Mouse (Mus musculus) ovary, adult 18-20 months (tissue): ENCODE results near the gene Parp11.
A peak's percentile ranks its signal among the peaks of the same experiment; 100 is the strongest.
"Not testable (repeated sequence)": the region's sequence is repeated elsewhere in the genome, so short reads cannot be mapped to it uniquely, and the experiment has no call there.

Experiments
- DNase-seq: peaks from one replicate; pipeline ENCODE4 v3.0.0; 2022; ENCODE audit warnings: low spot score, mixed read lengths

The Parp11 gene

GRCm38 (mm10) chr6:127496841-127497656 lies 50.4 kb downstream of the Parp11 start:
- DNase-seq, result no peak

GRCm38 (mm10) chr6:127500119-127500518 lies 53.5 kb downstream of the Parp11 start:
- DNase-seq, result peak; percentile 73

- peak; percentile 65 for DNase-seq
These were observed 54.2 kb downstream of the Parp11 start for GRCm38 (mm10) chr6:127500806-127501205.

GRCm38 (mm10) chr6:127502530-127502929 lies 55.9 kb downstream of the Parp11 start:
- no peak for DNase-seq

DNA sequence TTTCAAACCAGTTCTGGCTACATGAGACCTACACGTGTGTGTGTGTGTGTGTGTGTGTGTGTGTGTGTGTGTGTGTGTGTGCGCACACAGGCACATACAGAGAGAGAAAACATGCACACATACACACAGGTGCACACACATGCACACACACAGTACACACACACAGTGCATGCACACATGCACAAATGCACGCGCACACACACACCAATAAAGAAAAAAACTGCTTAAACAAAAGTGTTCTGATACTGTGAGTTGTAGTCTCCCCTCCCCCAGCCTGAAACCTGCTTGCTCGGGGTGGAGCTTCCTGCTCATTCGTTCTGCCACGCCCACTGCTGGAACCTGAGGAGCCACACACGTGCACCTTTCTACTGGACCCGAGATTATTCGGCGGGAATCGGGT lies 67.1 kb downstream of the Parp11 start:
- DNase-seq, result not testable (repeated sequence)

- DNase-seq, result no peak
These were observed 74.5 kb downstream of the Parp11 start for GRCm38 (mm10) chr6:127521176-127521575.

- DNase-seq, result no peak
These were observed 75.7 kb downstream of the Parp11 start for GRCm38 (mm10) chr6:127522326-127522725.

GRCm38 (mm10) chr6:127524442-127524841 lies 77.8 kb downstream of the Parp11 start:
- DNase-seq, result no peak

DNA sequence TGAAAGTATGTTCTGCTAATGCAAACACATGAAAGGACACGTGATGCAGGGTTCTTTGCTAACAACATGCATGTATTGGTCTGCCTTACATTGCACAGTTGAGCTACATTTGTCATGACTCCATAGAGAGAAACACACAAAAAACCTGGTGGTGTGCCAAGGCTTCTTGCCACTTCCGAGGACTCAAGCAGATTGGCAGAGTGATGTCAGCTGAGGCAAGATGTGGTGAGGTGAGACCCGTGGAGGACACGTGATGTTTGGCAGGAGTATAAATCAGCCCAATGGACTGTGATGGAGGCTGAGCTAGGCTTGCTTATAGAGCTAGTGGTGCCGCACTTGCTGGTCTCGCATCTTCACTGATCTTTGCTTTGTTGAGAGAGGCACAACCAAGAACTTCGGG lies 82.0 kb downstream of the Parp11 start:
- no peak for DNase-seq

- DNase-seq, result peak; percentile 93
These were observed 82.8 kb downstream of the Parp11 start for GRCm38 (mm10) chr6:127529451-127529850.

GRCm38 (mm10) chr6:127530206-127530605 lies 83.6 kb downstream of the Parp11 start:
- no peak for DNase-seq

- DNase-seq, result no peak
These were observed 85.0 kb downstream of the Parp11 start for GRCm38 (mm10) chr6:127531412-127532205.

DNA sequence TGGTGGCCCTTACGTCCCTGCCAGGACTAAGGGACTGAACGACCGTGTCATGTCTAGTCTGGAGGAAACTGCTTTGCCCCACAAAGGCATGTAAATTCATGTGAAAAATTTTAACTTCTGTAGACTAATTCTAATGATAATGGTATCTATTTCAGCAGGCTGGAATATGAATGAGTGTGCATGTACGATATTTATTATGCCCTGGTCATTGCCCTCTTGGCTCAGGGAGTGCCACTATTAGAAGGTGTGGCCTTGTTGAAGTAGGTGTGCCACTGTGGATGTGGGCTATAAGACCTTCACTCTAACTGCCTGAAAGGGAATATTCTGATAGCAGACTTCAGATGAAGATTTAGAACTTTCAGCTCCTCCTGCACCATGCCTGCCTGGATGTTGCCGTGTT lies 85.7 kb downstream of the Parp11 start:
- DNase-seq, result no peak

DNA sequence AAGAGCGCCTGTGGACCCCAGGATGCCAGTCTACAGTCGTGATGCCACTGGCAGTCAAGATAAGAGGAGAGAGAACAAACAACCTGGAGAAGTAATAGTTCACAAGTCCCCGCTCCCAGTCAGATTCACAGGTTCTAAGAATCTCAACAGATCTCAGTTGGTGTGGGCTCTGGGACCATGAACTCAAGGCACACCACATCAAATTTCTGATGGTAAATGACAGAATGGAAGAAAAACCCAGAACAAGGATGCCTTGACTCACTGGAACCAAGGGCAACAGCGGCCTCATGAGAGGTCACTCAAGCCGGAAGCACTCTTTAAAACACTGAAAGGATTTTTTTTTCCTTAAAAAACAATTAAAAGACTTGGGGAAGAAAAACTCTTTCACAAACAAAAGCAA lies 87.1 kb downstream of the Parp11 start:
- DNase-seq, result no peak

- no peak for DNase-seq
These were observed 90.4 kb downstream of the Parp11 start for GRCm38 (mm10) chr6:127537035-127537434.

- no peak for DNase-seq
These were observed 91.5 kb downstream of the Parp11 start for GRCm38 (mm10) chr6:127538118-127538517.

DNA sequence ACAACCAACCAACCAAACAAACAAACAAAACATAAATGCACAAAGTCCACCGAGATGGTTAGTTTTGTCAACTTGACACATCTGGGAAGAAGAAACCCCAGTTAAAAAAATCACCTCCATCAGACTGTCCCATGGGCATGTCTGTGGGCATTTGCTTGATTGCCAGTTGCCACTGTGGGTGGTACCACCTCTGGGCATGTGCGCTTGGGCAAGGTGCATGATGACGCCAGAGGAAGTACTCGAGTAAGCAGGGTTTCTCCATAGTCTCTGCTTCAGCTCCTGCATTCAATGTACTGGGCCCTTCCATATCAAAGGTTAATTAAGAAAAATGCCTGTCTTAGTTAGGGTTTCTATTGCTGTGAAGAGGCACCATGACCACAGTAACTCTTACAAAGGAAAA lies 92.6 kb downstream of the Parp11 start:
- no peak for DNase-seq

DNA sequence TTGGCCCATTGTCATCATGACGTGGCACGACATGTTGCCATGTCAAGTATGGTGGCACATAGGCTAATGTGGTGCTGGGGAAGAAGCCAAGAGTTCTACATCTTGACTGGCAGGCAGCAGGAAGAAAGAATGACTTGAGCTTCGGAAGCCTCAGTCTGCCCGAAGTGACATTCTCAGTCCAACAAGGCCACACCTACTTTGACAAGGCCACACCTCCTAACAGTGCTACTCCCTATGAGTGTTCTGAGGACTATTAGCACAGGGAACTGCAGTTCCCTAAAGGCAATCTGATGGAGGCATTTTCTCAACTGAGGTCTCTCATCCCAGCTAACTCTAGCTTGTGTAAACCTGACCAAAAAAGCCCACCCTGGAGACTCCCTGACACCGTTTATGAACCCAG lies 93.0 kb downstream of the Parp11 start:
- DNase-seq, result no peak

- no peak for DNase-seq
These were observed 93.9 kb downstream of the Parp11 start for GRCm38 (mm10) chr6:127540517-127540916.

- no peak for DNase-seq
These were observed 95.2 kb downstream of the Parp11 start for GRCm38 (mm10) chr6:127541617-127542374.
